Mouse (Mus musculus): ENCODE measurements at regions not wholly inside any gene's neighbourhood (a gene's known extent, or its start where the extent isn't known, plus 50 kb on each side); places are given as distances from the start of the nearest gene placed in this dataset.

GRCm38 (mm10) chr11:52536211-52536610 lies 140.0 kb downstream of the 9530068E07Rik start:
- H3K4me2 ChIP-seq (ENCODE audit: low read depth, low read length), result no peak overlapping the region
- H3K4me3 ChIP-seq (ENCODE audit: low read depth, low read length), result no peak overlapping the region
- no peak overlapping the region for H3K9ac ChIP-seq (replicated peaks)
- no peaks in the 10 kb centered on the region for H3K9me3 ChIP-seq (ENCODE audit: low read length)
- ATAC-seq, result no peak
- TF ChIP-seq EP300 (IDR thresholded peaks at IDR 0.05; ENCODE audit: low read depth) (no peak), CTCF (IDR thresholded peaks at IDR 0.05; ENCODE audit: low read depth) (no peak)
- H3K4me1 ChIP-seq (ENCODE audit: insufficient read depth), result no peaks in the 10 kb centered on the region
- H3K27me3 ChIP-seq (ENCODE audit: insufficient read depth, low read length), result no peaks in the 10 kb centered on the region
- DNase-seq, result no peak
- H3K27ac ChIP-seq (ENCODE audit: low read depth), result no peak overlapping the region
- no peaks in the 10 kb centered on the region for H3K36me3 ChIP-seq (replicated peaks; ENCODE audit: insufficient read depth, low read length)
- 64% methylated on average over 2 of the region's 2 CpGs for WGBS (ENCODE audit: insufficient replicate concordance)

DNA sequence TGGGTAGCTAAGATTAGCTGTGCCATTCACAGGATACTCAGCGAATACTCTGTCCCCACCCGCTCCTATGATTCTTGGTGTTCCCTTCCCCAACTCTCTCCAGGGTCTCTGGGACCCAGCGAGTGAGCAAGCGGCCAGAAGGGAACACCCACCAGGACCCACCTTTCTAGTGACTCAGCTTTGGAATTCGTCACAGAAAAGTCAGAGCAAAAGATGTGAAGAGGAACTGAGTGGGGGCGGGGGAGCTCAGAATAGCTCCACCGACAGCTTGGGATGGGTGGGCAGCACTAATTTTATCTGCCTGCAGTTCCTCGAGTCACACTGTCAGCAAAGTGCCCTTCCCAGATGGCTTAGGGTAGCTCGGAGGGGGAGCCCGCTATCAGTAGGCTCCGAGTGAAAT lies 140.6 kb downstream of the 9530068E07Rik start:
- Histone ChIP-seq H3K4me1 (ENCODE audit: insufficient read depth) (no peaks in the 10 kb centered on the region), H3K9ac (replicated peaks) (no peak overlapping the region), H3K4me2 (ENCODE audit: low read depth, low read length) (no peak overlapping the region), H3K4me3 (ENCODE audit: low read depth, low read length) (no peak overlapping the region), H3K27ac (ENCODE audit: low read depth) (no peak overlapping the region), H3K27me3 (ENCODE audit: insufficient read depth, low read length) (no peaks in the 10 kb centered on the region), H3K9me3 (ENCODE audit: low read length) (no peaks in the 10 kb centered on the region), H3K36me3 (replicated peaks; ENCODE audit: insufficient read depth, low read length) (no peaks in the 10 kb centered on the region)
- TF ChIP-seq CTCF (IDR thresholded peaks at IDR 0.05; ENCODE audit: low read depth) (no peak), EP300 (IDR thresholded peaks at IDR 0.05; ENCODE audit: low read depth) (no peak)
- WGBS (ENCODE audit: insufficient replicate concordance), result 47% methylated on average over 11 of the region's 11 CpGs
- no peak for ATAC-seq
- DNase-seq, result no peak

GRCm38 (mm10) chr11:52537819-52538435 lies 141.7 kb downstream of the 9530068E07Rik start:
- WGBS (ENCODE audit: insufficient replicate concordance), result 45% methylated on average over 4 of the region's 4 CpGs
- Histone ChIP-seq H3K9ac (replicated peaks) (no peak overlapping the region), H3K4me2 (ENCODE audit: low read depth, low read length) (no peak overlapping the region), H3K9me3 (ENCODE audit: low read length) (no peaks in the 10 kb centered on the region), H3K27ac (ENCODE audit: low read depth) (no peak overlapping the region), H3K4me3 (ENCODE audit: low read depth, low read length) (no peak overlapping the region), H3K36me3 (replicated peaks; ENCODE audit: insufficient read depth, low read length) (no peaks in the 10 kb centered on the region), H3K27me3 (ENCODE audit: insufficient read depth, low read length) (no peaks in the 10 kb centered on the region), H3K4me1 (ENCODE audit: insufficient read depth) (no peaks in the 10 kb centered on the region)
- ATAC-seq, result no peak
- no peak for TF ChIP-seq EP300 (IDR thresholded peaks at IDR 0.05; ENCODE audit: low read depth)
- no peak for TF ChIP-seq CTCF (IDR thresholded peaks at IDR 0.05; ENCODE audit: low read depth)
- DNase-seq, result no peak

DNA sequence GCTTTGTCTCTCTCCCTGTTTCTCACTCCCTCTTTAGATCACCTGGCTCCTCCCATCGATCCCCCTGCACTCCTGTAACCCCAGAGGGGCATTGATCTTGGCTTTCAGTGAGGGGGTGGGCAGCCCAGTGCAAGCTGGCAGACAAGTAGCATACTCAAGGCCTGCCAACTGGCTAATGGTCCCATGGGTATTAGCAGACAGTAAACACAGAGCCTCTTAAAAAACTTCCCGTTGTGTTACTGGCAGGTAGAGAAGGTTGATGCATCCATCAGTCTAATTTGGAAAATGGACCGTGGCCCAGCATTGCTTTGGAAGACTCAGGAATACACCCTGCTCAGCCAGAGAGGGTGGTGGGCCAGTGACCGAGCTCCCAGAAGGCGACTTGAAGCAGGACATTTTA lies 145.0 kb downstream of the 9530068E07Rik start:
- no peaks in the 10 kb centered on the region for H3K4me1 ChIP-seq (ENCODE audit: insufficient read depth)
- TF ChIP-seq CTCF (IDR thresholded peaks at IDR 0.05; ENCODE audit: low read depth) (no peak), EP300 (IDR thresholded peaks at IDR 0.05; ENCODE audit: low read depth) (no peak)
- no peaks in the 10 kb centered on the region for H3K9me3 ChIP-seq (ENCODE audit: low read length)
- no peak for ATAC-seq
- H3K27ac ChIP-seq (ENCODE audit: low read depth), result no peak overlapping the region
- no peak overlapping the region for H3K4me2 ChIP-seq (ENCODE audit: low read depth, low read length)
- WGBS (ENCODE audit: insufficient replicate concordance), result 58% methylated on average over 5 of the region's 5 CpGs
- H3K27me3 ChIP-seq (ENCODE audit: insufficient read depth, low read length), result no peaks in the 10 kb centered on the region
- H3K4me3 ChIP-seq (ENCODE audit: low read depth, low read length), result no peak overlapping the region
- DNase-seq, result no peak
- H3K36me3 ChIP-seq (replicated peaks; ENCODE audit: insufficient read depth, low read length), result no peaks in the 10 kb centered on the region
- H3K9ac ChIP-seq (replicated peaks), result no peak overlapping the region

GRCm38 (mm10) chr11:52551451-52551850 lies 155.2 kb downstream of the 9530068E07Rik start:
- no peak overlapping the region for H3K9ac ChIP-seq (replicated peaks)
- no peaks in the 10 kb centered on the region for H3K4me1 ChIP-seq (ENCODE audit: insufficient read depth)
- 70% methylated on average over 5 of the region's 5 CpGs for WGBS (ENCODE audit: insufficient replicate concordance)
- H3K9me3 ChIP-seq (ENCODE audit: low read length), result no peaks in the 10 kb centered on the region
- no peak overlapping the region for H3K27ac ChIP-seq (ENCODE audit: low read depth)
- H3K27me3 ChIP-seq (ENCODE audit: insufficient read depth, low read length), result no peaks in the 10 kb centered on the region
- DNase-seq (no peak), ATAC-seq (no peak)
- H3K4me2 ChIP-seq (ENCODE audit: low read depth, low read length), result no peak overlapping the region
- TF ChIP-seq CTCF (IDR thresholded peaks at IDR 0.05; ENCODE audit: low read depth), result no peak
- TF ChIP-seq EP300 (IDR thresholded peaks at IDR 0.05; ENCODE audit: low read depth), result no peak
- no peaks in the 10 kb centered on the region for H3K36me3 ChIP-seq (replicated peaks; ENCODE audit: insufficient read depth, low read length)
- H3K4me3 ChIP-seq (ENCODE audit: low read depth, low read length), result no peak overlapping the region

DNA sequence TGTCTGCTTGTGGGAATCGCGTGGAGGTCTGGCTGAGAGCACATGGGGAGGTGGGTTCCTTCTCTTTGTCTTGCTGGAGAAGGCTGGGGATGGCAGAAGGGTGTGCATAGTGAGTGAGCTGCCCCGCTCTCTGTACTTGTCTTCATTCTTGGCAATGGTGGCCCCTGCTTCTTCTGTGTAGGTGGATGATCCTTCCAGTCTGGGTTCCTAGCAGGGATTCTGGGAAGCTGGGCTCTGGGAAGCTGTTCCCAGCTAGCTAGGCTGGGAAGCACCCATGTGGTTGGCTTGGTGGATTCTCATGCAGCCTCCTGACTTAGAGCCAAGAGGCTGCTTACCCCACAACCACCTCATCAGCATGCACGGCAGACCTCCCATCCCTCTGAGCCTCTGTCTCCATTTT lies 156.6 kb downstream of the 9530068E07Rik start:
- Histone ChIP-seq H3K4me1 (ENCODE audit: insufficient read depth) (no peaks in the 10 kb centered on the region), H3K36me3 (replicated peaks; ENCODE audit: insufficient read depth, low read length) (no peaks in the 10 kb centered on the region), H3K27me3 (ENCODE audit: insufficient read depth, low read length) (no peaks in the 10 kb centered on the region), H3K9me3 (ENCODE audit: low read length) (no peaks in the 10 kb centered on the region), H3K4me3 (ENCODE audit: low read depth, low read length) (no peak overlapping the region), H3K4me2 (ENCODE audit: low read depth, low read length) (no peak overlapping the region), H3K9ac (replicated peaks) (no peak overlapping the region), H3K27ac (ENCODE audit: low read depth) (no peak overlapping the region)
- 82% methylated on average over 4 of the region's 4 CpGs for WGBS (ENCODE audit: insufficient replicate concordance)
- TF ChIP-seq EP300 (IDR thresholded peaks at IDR 0.05; ENCODE audit: low read depth) (no peak), CTCF (IDR thresholded peaks at IDR 0.05; ENCODE audit: low read depth) (no peak)
- DNase-seq (no peak), ATAC-seq (no peak)

GRCm38 (mm10) chr11:52557836-52558235 lies 161.6 kb downstream of the 9530068E07Rik start:
- no peaks in the 10 kb centered on the region for H3K27me3 ChIP-seq (ENCODE audit: insufficient read depth, low read length)
- no peak overlapping the region for H3K4me2 ChIP-seq (ENCODE audit: low read depth, low read length)
- no peaks in the 10 kb centered on the region for H3K4me1 ChIP-seq (ENCODE audit: insufficient read depth)
- H3K27ac ChIP-seq (ENCODE audit: low read depth), result no peak overlapping the region
- H3K9me3 ChIP-seq (ENCODE audit: low read length), result no peaks in the 10 kb centered on the region
- DNase-seq (no peak), ATAC-seq (no peak)
- no peaks in the 10 kb centered on the region for H3K36me3 ChIP-seq (replicated peaks; ENCODE audit: insufficient read depth, low read length)
- H3K4me3 ChIP-seq (ENCODE audit: low read depth, low read length), result no peak overlapping the region
- H3K9ac ChIP-seq (replicated peaks), result no peak overlapping the region
- 88% methylated on average over 3 of the region's 3 CpGs for WGBS (ENCODE audit: insufficient replicate concordance)
- TF ChIP-seq EP300 (IDR thresholded peaks at IDR 0.05; ENCODE audit: low read depth), result no peak
- TF ChIP-seq CTCF (IDR thresholded peaks at IDR 0.05; ENCODE audit: low read depth), result no peak

Measured in liver, postnatal 0 days (tissue).